Mouse (Mus musculus) hindbrain, postnatal 0 days (tissue): Measurements from ENCODE around the gene Trappc13. TPM values are rescaled to one million over a fixed set of nuclear protein-coding genes. Genes with fewer than 3 reads are reported as not detected.
A peak's percentile ranks its signal among the peaks of the same experiment; 100 is the strongest.

Experiments
- ATAC-seq: fragments of 200-750 bp; cut with Nextera tagmentation; 2 replicates; pipeline ENCODE4 v1.8.0; 2017; ENCODE audit warnings: mild to moderate bottlenecking, moderate TSS enrichment, moderate library complexity
- DNase-seq: peaks from one replicate; pipeline ENCODE4 v3.0.0-alpha.2; 2015; ENCODE audit warnings: low spot score
- H3K27ac ChIP-seq: fragments of 300-500 bp; sonication (generic); 2 replicates; pipeline ENCODE4 v1.5.1; 2014; ENCODE audit warnings: mild to moderate bottlenecking
- H3K27me3 ChIP-seq: fragments of 300-500 bp; sonication (generic); 2 replicates; pipeline ENCODE4 v1.6.1; 2014; ENCODE audit warnings: low read length, mixed read lengths; ENCODE audit not compliant: insufficient read depth
- H3K36me3 ChIP-seq: fragments of 300-500 bp; sonication (generic); 2 replicates; pipeline ENCODE4 v1.6.1; 2014; ENCODE audit warnings: low read length, mixed read lengths; ENCODE audit not compliant: insufficient read depth
- H3K4me1 ChIP-seq: fragments of 300-500 bp; sonication (generic); 2 replicates; pipeline ENCODE4 v1.6.1; 2014; ENCODE audit warnings: antibody characterized with exemption, low read length, mixed read lengths; ENCODE audit not compliant: insufficient read depth
- H3K4me2 ChIP-seq: fragments of 300-500 bp; sonication (generic); 2 replicates; pipeline ENCODE4 v1.6.1; 2014; ENCODE audit warnings: low read depth, mild to moderate bottlenecking, low read length, moderate library complexity, mixed read lengths
- H3K4me3 ChIP-seq: fragments of 300-500 bp; sonication (generic); 2 replicates; pipeline ENCODE4 v1.5.1; 2014; ENCODE audit warnings: low read length
- H3K9ac ChIP-seq: fragments of 300-500 bp; sonication (generic); replicated peaks from 2 replicates; pipeline ENCODE4 v1.6.1; 2014; ENCODE audit warnings: mild to moderate bottlenecking, low read length, moderate library complexity, mixed read lengths
- H3K9me3 ChIP-seq: fragments of 300-500 bp; sonication (generic); 2 replicates; pipeline ENCODE4 v1.6.1; 2016; ENCODE audit warnings: low read length, mixed read lengths
- CTCF ChIP-seq: IDR thresholded peaks from 2 replicates; pipeline ENCODE4 v1.5.1; 2016; ENCODE audit warnings: antibody characterized with exemption, control low read depth, low read depth
- WGBS: fragments of 180-500 bp; shearing (Covaris S2); extraction: QIAGEN DNeasy Blood & Tissue Kit; methylation state at CpG from one replicate; pipeline ENCODE4 v1.1.7; 2014; 5-methylcytosine and 5-hydroxymethylcytosine counted together
- polyA plus RNA-seq: library from polyadenylated mRNA; unstranded; fragments of >200 nt; fragmentation: Nextera tagmentation; extraction: Ambion mirVana; gene quantifications from 2 replicates; pipeline ENCODE4 v1.2.1, GENCODE M21; 2015
- total RNA-seq: library from RNA; depleted of rRNA; stranded (reverse); fragments of >200 nt; gene quantifications from 2 replicates; pipeline ENCODE4 v1.2.3, GENCODE M21; 2014

Trappc13 gene
- total and polyA plus RNA-seq, 2 experiments from 2014 or later = 26.0 to 41.9 TPM

DNA sequence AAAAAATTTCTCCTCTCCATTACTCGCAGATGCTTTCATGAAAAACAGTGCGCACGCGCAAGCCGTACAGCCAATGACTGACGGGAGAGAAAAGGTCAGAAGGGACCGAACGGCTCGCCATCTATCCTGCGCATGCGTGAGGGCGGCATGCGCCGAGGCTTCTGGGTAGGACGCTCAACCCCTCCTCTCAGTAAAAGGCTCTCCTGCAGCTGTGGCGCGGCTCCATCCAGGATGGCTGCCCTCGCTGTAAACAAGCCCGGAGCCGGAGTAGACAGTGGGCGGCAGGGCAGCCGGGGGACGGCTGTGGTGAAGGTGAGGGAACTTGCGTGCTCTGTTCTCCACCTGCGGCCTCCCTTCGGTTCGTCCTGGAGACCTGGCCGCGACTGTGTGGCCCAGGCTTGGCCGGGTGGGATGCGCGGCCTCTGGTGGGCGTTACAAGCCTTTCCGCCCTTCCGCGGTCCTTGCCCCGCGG lies 417 bp upstream of the Trappc13 start, which contains the start of gene Trim23:
Gene Trim23 (plus strand): TSS at position 148 of the 472 bp plus-strand sequence.
- H3K4me3 ChIP-seq = peak within 1 kb of the TSS; percentile 94
- H3K27ac ChIP-seq = peak within 1 kb of the TSS; percentile 84
- no peaks in the 10 kb centered on the region for H3K9me3 ChIP-seq
- 0 out of 2 replicates have a peak, but pooled peaks cover 5% of the 10 kb centered on the region for H3K36me3 ChIP-seq
- peak within 1 kb of the TSS; percentile 89 for H3K9ac ChIP-seq
- H3K4me2 ChIP-seq = peak within 1 kb of the TSS; percentile 75
- DNase-seq = peak; percentile 100
- H3K4me1 ChIP-seq = peaks cover 5% of the 10 kb centered on the region; the same call in 1 of the 2 replicates
- under 1% methylated on average over 37 of the region's 38 CpGs for WGBS
- peak; percentile 62 for TF ChIP-seq CTCF
- H3K27me3 ChIP-seq = no peaks in the 10 kb centered on the region
- ATAC-seq = peak; percentile 100

DNA sequence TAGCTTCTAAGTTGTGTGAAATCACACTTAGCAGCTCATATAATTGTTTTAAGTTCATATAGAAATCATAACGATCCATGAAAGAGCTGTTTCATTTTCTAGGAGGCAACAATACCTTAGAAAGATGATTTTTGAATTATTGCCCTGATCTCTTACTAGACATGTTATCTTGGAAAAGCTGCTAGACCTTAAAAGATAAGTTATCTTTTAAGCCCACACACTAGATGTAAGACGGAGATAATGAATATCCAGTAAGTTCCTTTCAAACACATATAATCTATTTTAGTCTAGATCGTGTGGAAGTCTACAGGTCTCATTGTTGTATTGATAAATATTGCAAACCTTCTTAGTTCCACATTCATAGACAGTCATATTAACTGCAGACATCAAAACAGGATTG lies 1.4 kb downstream of the Trappc13 start:
- H3K9ac ChIP-seq = 0 out of 2 replicates have a peak overlapping the region, but pooled peaks have one; percentile 28
- 0 out of 2 replicates have a peak, but pooled peaks cover 5% of the 10 kb centered on the region for H3K36me3 ChIP-seq
- ATAC-seq (no peak), DNase-seq (no peak)
- H3K4me2 ChIP-seq = peak overlapping the region; percentile 75
- H3K9me3 ChIP-seq = no peaks in the 10 kb centered on the region
- H3K4me3 ChIP-seq = peak overlapping the region; percentile 94; the same call in 1 of the 2 replicates
- H3K4me1 ChIP-seq = peaks cover 5% of the 10 kb centered on the region; the same call in 1 of the 2 replicates
- 81% methylated on average over 3 of the region's 3 CpGs for WGBS
- no peak for TF ChIP-seq CTCF
- no peak overlapping the region for H3K27ac ChIP-seq
- H3K27me3 ChIP-seq = no peaks in the 10 kb centered on the region

DNA sequence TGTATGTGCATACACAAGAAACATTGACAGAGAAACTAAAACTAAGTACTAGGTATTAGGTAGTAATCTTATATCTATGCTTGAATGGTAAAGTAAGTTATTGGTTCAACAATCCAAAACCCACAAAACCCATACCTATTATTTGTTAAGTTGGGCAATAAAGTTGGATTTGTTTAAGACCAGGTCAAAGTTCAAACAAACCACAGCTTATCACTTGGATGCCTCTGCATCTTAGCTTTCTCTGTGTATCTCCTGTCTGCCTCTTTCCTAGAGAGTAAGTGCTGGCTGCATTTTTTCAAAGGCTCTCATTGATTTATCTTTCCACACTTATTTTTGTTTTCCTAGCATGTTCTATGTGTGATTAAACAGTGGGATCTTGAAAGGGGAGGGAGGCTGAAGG lies 5.8 kb downstream of the Trappc13 start:
- Histone ChIP-seq H3K36me3 (peaks cover 5% of the 10 kb centered on the region; the same call in 1 of the 2 replicates), H3K27ac (no peak overlapping the region), H3K9me3 (no peaks in the 10 kb centered on the region), H3K9ac (no peak overlapping the region), H3K4me2 (no peak overlapping the region), H3K4me1 (peaks cover 5% of the 10 kb centered on the region; the same call in 1 of the 2 replicates), H3K4me3 (no peak overlapping the region), H3K27me3 (no peaks in the 10 kb centered on the region)
- TF ChIP-seq CTCF = no peak
- DNase-seq = no peak
- ATAC-seq = no peak

DNA sequence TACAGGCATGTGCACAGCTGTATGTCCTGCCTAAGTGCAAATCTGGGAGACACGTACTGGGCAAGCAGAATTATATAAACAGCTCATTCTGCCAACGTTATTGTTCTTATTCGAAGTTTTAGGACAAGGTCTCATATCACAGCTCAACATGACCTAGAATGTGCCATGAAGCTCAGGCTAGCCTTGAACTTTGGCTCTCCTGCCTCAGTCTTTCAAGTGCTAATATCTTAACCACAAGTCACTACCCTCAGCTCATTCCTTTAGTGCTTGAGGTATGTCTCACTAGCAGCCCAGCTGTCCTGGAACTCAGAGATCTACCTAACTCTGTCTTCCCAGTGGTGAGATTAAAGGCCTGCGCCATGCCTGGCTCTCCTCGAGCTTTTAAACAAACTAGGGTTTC lies 6.6 kb downstream of the Trappc13 start:
- no peak for TF ChIP-seq CTCF
- Histone ChIP-seq H3K36me3 (peaks cover 5% of the 10 kb centered on the region; the same call in 1 of the 2 replicates), H3K27ac (no peak overlapping the region), H3K9me3 (no peaks in the 10 kb centered on the region), H3K4me2 (no peak overlapping the region), H3K27me3 (no peaks in the 10 kb centered on the region), H3K9ac (no peak overlapping the region), H3K4me3 (no peak overlapping the region), H3K4me1 (no peaks in the 10 kb centered on the region)
- ATAC-seq (no peak), DNase-seq (no peak)
- 94% methylated on average over 5 of the region's 5 CpGs for WGBS

DNA sequence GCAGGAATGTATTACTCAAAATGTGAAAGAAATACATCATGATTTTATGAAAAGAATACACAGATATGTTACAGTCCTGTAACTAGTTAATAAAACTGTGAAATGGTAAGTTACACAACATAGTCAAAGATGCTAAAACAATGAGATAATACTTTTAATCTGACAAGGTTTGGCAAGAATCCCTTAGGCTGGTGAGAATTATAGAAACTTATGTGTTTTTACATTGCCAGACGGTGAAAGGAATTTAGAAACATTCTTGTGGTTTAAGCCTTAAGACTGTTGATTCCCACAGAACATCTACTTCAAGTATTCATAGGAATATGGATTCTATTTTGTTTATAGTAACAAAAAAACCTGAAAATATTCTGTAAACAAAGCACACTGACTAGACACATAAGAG lies 22.6 kb downstream of the Trappc13 start:
- Histone ChIP-seq H3K27ac (no peak overlapping the region), H3K4me1 (no peaks in the 10 kb centered on the region), H3K9ac (no peak overlapping the region), H3K36me3 (peaks cover 29% of the 10 kb centered on the region), H3K4me2 (no peak overlapping the region), H3K4me3 (no peak overlapping the region), H3K9me3 (no peaks in the 10 kb centered on the region), H3K27me3 (no peaks in the 10 kb centered on the region)
- DNase-seq (no peak), ATAC-seq (no peak)
- TF ChIP-seq CTCF = no peak
- WGBS = 87% methylated on average over 1 of the region's 1 CpGs

DNA sequence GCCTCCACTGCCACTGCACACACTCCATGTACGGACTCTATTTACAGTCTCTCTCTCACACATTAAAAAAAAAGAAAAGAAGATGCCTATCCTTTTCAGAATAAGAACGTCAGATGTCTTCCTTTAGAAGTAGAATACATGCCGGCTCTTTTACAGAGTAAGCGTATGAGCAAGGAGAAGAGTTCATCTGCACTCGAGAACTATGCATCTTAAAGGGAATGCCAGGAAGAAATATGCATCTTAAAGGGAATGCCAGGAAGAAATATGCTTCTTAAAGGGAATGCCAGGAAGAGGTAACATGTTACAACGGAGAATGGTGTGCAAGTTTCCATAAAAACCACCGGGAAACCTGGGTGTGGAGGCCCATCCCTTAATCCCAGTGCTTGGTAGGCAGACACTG lies 23.2 kb downstream of the Trappc13 start:
- DNase-seq (no peak), ATAC-seq (no peak)
- Histone ChIP-seq H3K9ac (no peak overlapping the region), H3K36me3 (peaks cover 24% of the 10 kb centered on the region), H3K4me2 (no peak overlapping the region), H3K27ac (no peak overlapping the region), H3K4me1 (no peaks in the 10 kb centered on the region), H3K9me3 (no peaks in the 10 kb centered on the region), H3K4me3 (no peak overlapping the region), H3K27me3 (no peaks in the 10 kb centered on the region)
- WGBS = 93% methylated on average over 7 of the region's 7 CpGs
- TF ChIP-seq CTCF = no peak

DNA sequence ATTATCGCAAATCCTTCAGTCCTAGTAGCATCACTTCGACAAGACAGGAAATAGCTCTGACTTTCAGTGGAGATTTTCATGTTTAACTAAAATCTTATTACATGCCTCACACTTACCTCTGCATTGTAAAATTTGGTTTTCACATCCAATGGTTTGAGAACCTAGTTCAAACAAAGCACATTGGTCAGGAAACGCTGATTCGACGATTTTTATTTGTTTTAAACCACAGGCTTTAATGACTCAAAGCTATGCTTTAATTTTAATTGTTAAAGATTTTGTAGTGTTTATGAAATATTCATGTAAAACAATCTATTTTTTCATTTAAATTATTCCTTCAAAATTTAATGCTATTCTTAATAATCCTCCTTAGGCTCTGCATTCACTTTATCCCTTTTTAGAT lies 24.1 kb downstream of the Trappc13 start:
- Histone ChIP-seq H3K27me3 (no peaks in the 10 kb centered on the region), H3K4me2 (no peak overlapping the region), H3K27ac (no peak overlapping the region), H3K4me3 (no peak overlapping the region), H3K36me3 (peaks cover 18% of the 10 kb centered on the region), H3K9me3 (no peaks in the 10 kb centered on the region), H3K4me1 (no peaks in the 10 kb centered on the region), H3K9ac (no peak overlapping the region)
- no peak for TF ChIP-seq CTCF
- DNase-seq (no peak), ATAC-seq (no peak)
- WGBS = 98% methylated on average over 5 of the region's 5 CpGs
